Mouse (Mus musculus) intestine, embryonic 14.5 days (tissue): Measurements from ENCODE around the gene Taz. TPM values are rescaled to one million over a fixed set of nuclear protein-coding genes. Genes with fewer than 3 reads are reported as not detected.

Experiments used
- ATAC-seq: fragments of 200-750 bp; cut with Nextera tagmentation; replicated peaks from 2 replicates; pipeline ENCODE4 v1.8.0; 2017; ENCODE audit warnings: low read depth, moderate number of reproducible peaks, moderate TSS enrichment, moderate library complexity; ENCODE audit not compliant: low FRiP score, low TSS enrichment
- DNase-seq: peaks from one replicate; pipeline ENCODE4 v3.0.0-alpha.2; 2018; ENCODE audit warnings: low spot score
- H3K27ac ChIP-seq: fragments of 300-500 bp; sonication (generic); 2 replicates; pipeline ENCODE4 v1.5.1; 2014; ENCODE audit warnings: low read depth, mild to moderate bottlenecking, control low read depth
- H3K27me3 ChIP-seq: fragments of 300-500 bp; sonication (generic); replicated peaks from 2 replicates; pipeline ENCODE4 v1.6.1; 2014; ENCODE audit warnings: low read length, control low read depth; ENCODE audit not compliant: control insufficient read depth, insufficient read depth
- H3K36me3 ChIP-seq: fragments of 300-500 bp; sonication (generic); 2 replicates; pipeline ENCODE4 v1.6.1; 2014; ENCODE audit warnings: low read length, control low read depth; ENCODE audit not compliant: control insufficient read depth, insufficient read depth
- H3K4me1 ChIP-seq: fragments of 300-500 bp; sonication (generic); replicated peaks from 2 replicates; pipeline ENCODE4 v1.6.1; 2014; ENCODE audit warnings: low read length, control low read depth, mixed read lengths; ENCODE audit not compliant: control insufficient read depth, insufficient read depth
- H3K4me2 ChIP-seq: fragments of 300-500 bp; sonication (generic); 2 replicates; pipeline ENCODE4 v1.6.1; 2014; ENCODE audit warnings: low read length
- H3K4me3 ChIP-seq: fragments of 300-500 bp; sonication (generic); 2 replicates; pipeline ENCODE4 v1.5.1; 2014; ENCODE audit warnings: low read depth, low read length, control low read depth, mixed read lengths
- H3K9ac ChIP-seq: fragments of 300-500 bp; sonication (generic); 2 replicates; pipeline ENCODE4 v1.6.1; 2014; ENCODE audit warnings: mild to moderate bottlenecking, low read length
- H3K9me3 ChIP-seq: fragments of 300-500 bp; sonication (generic); 2 replicates; pipeline ENCODE4 v1.6.1; 2016; ENCODE audit warnings: low read length, control low read depth; ENCODE audit not compliant: control insufficient read depth
- WGBS: fragments of 180-500 bp; shearing (Covaris S2); extraction: QIAGEN DNeasy Blood & Tissue Kit; methylation state at CpG from one replicate; pipeline ENCODE4 v1.1.7; 2014; 5-methylcytosine and 5-hydroxymethylcytosine counted together
- microRNA-seq: library from miRNA; unstranded; fragments of <30 nt; microRNA quantifications from one replicate; pipeline ENCODE4, GENCODE M21; 2016
- polyA plus RNA-seq: library from polyadenylated mRNA; unstranded; fragments of >200 nt; fragmentation: Nextera tagmentation; extraction: Ambion mirVana; gene quantifications from 2 replicates; pipeline ENCODE4 v1.2.1, GENCODE M21; 2014

Taz gene
- polyA plus RNA-seq, 1 experiment from 2014 or later: 67.6 TPM

GRCm38 (mm10) chrX:74329215-74329671 lies 47.5 kb downstream of the Taz start:
- Histone ChIP-seq H3K4me2 (peak overlapping the region; percentile 62), H3K9ac (peak overlapping the region; percentile 61), H3K27me3 (no peaks in the 10 kb centered on the region), H3K4me3 (peak overlapping the region; percentile 49), H3K27ac (no peak overlapping the region), H3K9me3 (no peaks in the 10 kb centered on the region), H3K36me3 (no peaks in the 10 kb centered on the region), H3K4me1 (peaks cover 10% of the 10 kb centered on the region; the same call in 1 of the 2 replicates)
- 23% methylated on average over 9 of the region's 10 CpGs for WGBS
- ATAC-seq: peak; percentile 4; the same call in 1 of the 2 replicates
- DNase-seq: no peak

- no peaks in the 10 kb centered on the region for H3K9me3 ChIP-seq
- H3K27me3 ChIP-seq: no peaks in the 10 kb centered on the region
- H3K4me1 ChIP-seq: peaks cover 10% of the 10 kb centered on the region; the same call in 1 of the 2 replicates
- 42% methylated on average over 2 of the region's 2 CpGs for WGBS
- no peaks in the 10 kb centered on the region for H3K36me3 ChIP-seq
- peak overlapping the region; percentile 62 for H3K4me2 ChIP-seq
- H3K27ac ChIP-seq: no peak overlapping the region
- ATAC-seq (no peak), DNase-seq (peak; percentile 54)
- H3K4me3 ChIP-seq: 0 out of 2 replicates have a peak overlapping the region, but pooled peaks have one; percentile 49
- H3K9ac ChIP-seq: no peak overlapping the region
Measured at GRCm38 (mm10) chrX:74330166-74330930, 48.6 kb downstream of the Taz start.

Small RNAs within 50 kb of the gene (microRNA-seq; reads per million reads assigned to microRNA genes)
- 0.93 reads per million, percentile 6 among the genes with 10 or more reads in this experiment for gene Mir7091
- 0.34 reads per million for gene Mir7092

Other genes with a start within 250 kb of the Taz start
- not detected in 2 replicates for gene Opn1mw, start 154.4 kb upstream of the Taz start, polyA plus RNA-seq
- 10.5 and 11.2 TPM in 2 replicates for gene Mecp2, start 146.5 kb upstream of the Taz start, polyA plus RNA-seq
- not detected in 2 replicates for gene Tex28, start 114.1 kb upstream of the Taz start, polyA plus RNA-seq
- 0.07 and 0.09 TPM in 2 replicates for gene Tktl1, start 104.7 kb upstream of the Taz start, polyA plus RNA-seq
- 495 and 548 TPM in 2 replicates for gene Flna, start 32.1 kb upstream of the Taz start, polyA plus RNA-seq
- gene Emd, start 27.2 kb upstream of the Taz start, polyA plus RNA-seq: 30.4 and 30.7 TPM in 2 replicates
- gene Rpl10, start 11.1 kb upstream of the Taz start, polyA plus RNA-seq: 990 and 1,020 TPM in 2 replicates
- gene Dnase1l1, start 425 bp downstream of the Taz start, polyA plus RNA-seq: 10.1 and 10.6 TPM in 2 replicates
- 103 and 107 TPM in 2 replicates for gene Atp6ap1, start 15.2 kb downstream of the Taz start, polyA plus RNA-seq
- gene Gdi1, start 23.1 kb downstream of the Taz start, polyA plus RNA-seq: 165 and 194 TPM in 2 replicates
- gene Fam50a, start 31.1 kb downstream of the Taz start, polyA plus RNA-seq: 50.4 and 55.0 TPM in 2 replicates
- gene Plxna3, start 47.2 kb downstream of the Taz start, polyA plus RNA-seq: 11.9 and 13.1 TPM in 2 replicates
- 99.2 and 108 TPM in 2 replicates for gene Lage3, start 71.7 kb downstream of the Taz start, polyA plus RNA-seq
- gene Ubl4a, start 91.3 kb downstream of the Taz start, polyA plus RNA-seq: 74.7 and 79.1 TPM in 2 replicates
- 16.8 and 18.7 TPM in 2 replicates for gene Slc10a3, start 91.4 kb downstream of the Taz start, polyA plus RNA-seq
- 35.6 and 36.7 TPM in 2 replicates for gene Fam3a, start 111.4 kb downstream of the Taz start, polyA plus RNA-seq
- gene Ikbkg, start 111.4 kb downstream of the Taz start, polyA plus RNA-seq: 20.2 TPM in 2 replicates
- 52.9 TPM in 2 replicates for gene G6pdx, start 147.3 kb downstream of the Taz start, polyA plus RNA-seq
- not detected in 2 replicates for gene Gm6880, start 199.5 kb downstream of the Taz start, polyA plus RNA-seq